ENCODE assay signal across 18 mouse cellular contexts in genomic region chr16:38012891-38013290, GRCm38 (mm10).
DNase-seq lines count a peak whose midpoint lies in the region; ATAC-seq and TF ChIP-seq lines count a peak whose summit lies in the region.
"Had no signal": no experiment of that assay in that cellular context is flagged by ENCODE, and none has a peak within 500 bp of the region (broad histone marks: within the 10 kb centered on the region; RNA-seq: fewer than 3 reads in every experiment).

No protein-coding gene starts in this region.

- DNase-seq in heart, embryonic 10.5 days (ENCODE audit: low spot score): peak; percentile 73
- no peak for DNase-seq in heart, postnatal 25 days (ENCODE audit: low spot score)
- peak; percentile 62 for DNase-seq in forelimb bud, embryonic 11.5 days (ENCODE audit: low read depth, low spot score)
- no peak for DNase-seq in lung, embryonic 14.5 days
- DNase-seq in left cerebral cortex, adult 9 months (ENCODE audit: low spot score in 2 of 2): no peak
- no peak for DNase-seq in thymus, adult 18-20 months
- no peak for DNase-seq in adipocyte (ENCODE audit: low spot score)
- DNase-seq: B cell, adult 2 months; cerebellum, adult 8-10 months; gastrocnemius, postnatal 36 days; kidney, postnatal 14 days; left cerebral cortex, postnatal 4 days; right cerebral cortex, adult 18-20 months had no signal

- peak; percentile 44; the same call in 1 of the 2 replicates for ATAC-seq in lung, embryonic 14.5 days (ENCODE audit: insufficient read depth)
- peak; percentile 59 for ATAC-seq in neural tube, embryonic 13.5 days (ENCODE audit: low read depth)

- H3K27me3 ChIP-seq in heart, embryonic 10.5 days (ENCODE audit: insufficient read depth, poor library complexity, severe bottlenecking): no peaks in the 10 kb centered on the region
- no peaks in the 10 kb centered on the region for H3K27me3 ChIP-seq in lung, embryonic 14.5 days (ENCODE audit: insufficient read depth, low read length)
- no peaks in the 10 kb centered on the region for H3K27me3 ChIP-seq in neural tube, embryonic 13.5 days
- H3K27me3 ChIP-seq: heart, embryonic 13.5 days; liver, embryonic 15.5 days had no signal

- no peak for TF ChIP-seq CTCF in lung, embryonic 14.5 days (IDR thresholded peaks at IDR 0.05; ENCODE audit: low read depth)

- H3K9ac ChIP-seq in lung, embryonic 14.5 days: no peak overlapping the region
- H3K9ac ChIP-seq in neural tube, embryonic 13.5 days: no peak overlapping the region
- H3K9ac ChIP-seq: heart, embryonic 13.5 days; liver, embryonic 15.5 days had no signal

- H3K36me3 ChIP-seq in heart, embryonic 10.5 days: no peaks in the 10 kb centered on the region
- no peaks in the 10 kb centered on the region for H3K36me3 ChIP-seq in lung, embryonic 14.5 days (ENCODE audit: insufficient read depth)
- H3K36me3 ChIP-seq in neural tube, embryonic 13.5 days: no peaks in the 10 kb centered on the region
- H3K36me3 ChIP-seq: heart, embryonic 13.5 days; hindbrain, embryonic 10.5 days; liver, embryonic 15.5 days had no signal

- no peak overlapping the region for H3K27ac ChIP-seq in heart, embryonic 10.5 days
- H3K27ac ChIP-seq in lung, embryonic 14.5 days (ENCODE audit: low read depth): no peak overlapping the region
- H3K27ac ChIP-seq in neural tube, embryonic 13.5 days (replicated peaks): no peak overlapping the region
- H3K27ac ChIP-seq: heart, embryonic 13.5 days; hindbrain, embryonic 10.5 days; liver, embryonic 15.5 days had no signal

- WGBS in heart, embryonic 10.5 days: 49% methylated on average over 4 of the region's 4 CpGs
- WGBS in lung, embryonic 14.5 days: 13% methylated on average over 4 of the region's 4 CpGs
- WGBS in neural tube, embryonic 13.5 days: 17% methylated on average over 4 of the region's 4 CpGs

- H3K9me3 ChIP-seq in heart, embryonic 10.5 days: no peaks in the 10 kb centered on the region
- H3K9me3 ChIP-seq in lung, embryonic 14.5 days (ENCODE audit: low read depth, low read length): no peaks in the 10 kb centered on the region
- no peaks in the 10 kb centered on the region for H3K9me3 ChIP-seq in neural tube, embryonic 13.5 days
- H3K9me3 ChIP-seq: heart, embryonic 13.5 days; hindbrain, embryonic 10.5 days; liver, embryonic 15.5 days had no signal

- no peak overlapping the region for H3K4me3 ChIP-seq in heart, embryonic 10.5 days
- no peak overlapping the region for H3K4me3 ChIP-seq in lung, embryonic 14.5 days (ENCODE audit: low read depth, low read length)
- no peak overlapping the region for H3K4me3 ChIP-seq in neural tube, embryonic 13.5 days
- H3K4me3 ChIP-seq: heart, embryonic 13.5 days; hindbrain, embryonic 10.5 days; liver, embryonic 15.5 days had no signal

- H3K4me2 ChIP-seq in lung, embryonic 14.5 days: no peak overlapping the region
- H3K4me2 ChIP-seq in neural tube, embryonic 13.5 days: no peak overlapping the region
- H3K4me2 ChIP-seq: heart, embryonic 13.5 days; liver, embryonic 15.5 days; midbrain, embryonic 11.5 days had no signal

- intact Hi-C loops in heart, postnatal 25 days (cut with DNase I): no loop called here

- peaks cover 13% of the 10 kb centered on the region; the same call in 1 of the 2 replicates for H3K4me1 ChIP-seq in heart, embryonic 10.5 days
- no peaks in the 10 kb centered on the region for H3K4me1 ChIP-seq in lung, embryonic 14.5 days (ENCODE audit: insufficient read depth)
- 0 out of 2 replicates have a peak, but pooled peaks cover 11% of the 10 kb centered on the region for H3K4me1 ChIP-seq in neural tube, embryonic 13.5 days (replicated peaks)
- H3K4me1 ChIP-seq: liver, embryonic 15.5 days had no signal

Comparison
In these comparisons a context has a peak if more than half of its experiments do, and no peak if none do; other contexts are left out.
1. DNase-seq: peak in heart, embryonic 10.5 days (single experiment) and forelimb bud, embryonic 11.5 days (single experiment); none in heart, postnatal 25 days (single experiment), lung, embryonic 14.5 days (single experiment), left cerebral cortex, adult 9 months (0 of 2), thymus, adult 18-20 months (0 of 2) and adipocyte (single experiment).